Mouse (Mus musculus): ENCODE measurements around the gene A830005F24Rik.
A peak's percentile ranks its signal among the peaks of the same experiment; 100 is the strongest.
"Not testable (repeated sequence)": the region's sequence is repeated elsewhere in the genome, so short reads cannot be mapped to it uniquely, and the experiment has no call there.

A830005F24Rik gene

DNA sequence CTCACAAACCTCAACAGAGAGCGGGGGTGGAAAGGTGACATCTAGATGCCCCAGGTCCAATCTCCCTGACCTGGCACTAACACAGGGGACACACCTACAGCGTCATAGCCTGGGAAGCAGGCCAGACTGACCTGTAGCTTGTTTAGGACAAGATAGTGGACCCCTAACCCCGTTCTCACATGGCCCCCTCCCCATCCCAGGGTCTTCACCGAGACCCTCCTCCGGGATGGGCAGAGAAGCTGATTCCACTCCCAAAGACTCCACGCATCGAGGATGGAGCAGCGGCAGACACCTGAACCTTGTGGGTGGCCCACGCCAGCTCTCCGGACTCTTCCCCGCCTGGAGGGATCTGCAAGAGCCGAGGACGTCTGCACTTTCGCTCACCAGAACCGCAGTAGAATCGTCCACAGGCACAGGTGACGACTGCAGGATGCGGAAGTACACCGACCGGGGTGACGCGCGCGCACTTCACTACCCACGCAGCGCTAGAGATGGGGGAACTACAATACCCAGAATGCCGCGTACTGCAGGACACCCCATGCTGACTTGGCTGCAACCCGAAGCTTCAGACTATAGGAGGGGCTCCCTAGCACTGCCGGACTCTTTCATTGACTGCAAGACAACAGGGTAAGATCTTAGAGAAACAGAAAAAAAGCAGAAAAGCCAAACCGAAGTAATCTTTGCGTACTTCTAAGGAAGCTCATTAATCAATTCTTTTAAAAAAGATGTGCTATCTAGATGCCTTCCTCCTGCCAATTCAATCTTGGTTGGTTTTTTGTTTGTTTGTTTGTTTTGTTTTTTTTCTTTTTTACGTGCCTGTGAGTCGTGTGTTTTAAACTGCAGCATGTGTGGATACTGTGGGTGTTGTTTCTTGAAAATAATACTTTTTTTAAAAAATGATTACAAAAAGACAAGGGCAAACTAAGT lies at the start of gene A830005F24Rik, which contains the start of gene Zfp169:
A830005F24Rik (plus strand) TSS at position 568 of the 927 bp plus-strand sequence.
Zfp169 (minus strand) TSS at position 449 of the 927 bp plus-strand sequence.
- DNase-seq, result peak; percentile 88 to 93

DNA sequence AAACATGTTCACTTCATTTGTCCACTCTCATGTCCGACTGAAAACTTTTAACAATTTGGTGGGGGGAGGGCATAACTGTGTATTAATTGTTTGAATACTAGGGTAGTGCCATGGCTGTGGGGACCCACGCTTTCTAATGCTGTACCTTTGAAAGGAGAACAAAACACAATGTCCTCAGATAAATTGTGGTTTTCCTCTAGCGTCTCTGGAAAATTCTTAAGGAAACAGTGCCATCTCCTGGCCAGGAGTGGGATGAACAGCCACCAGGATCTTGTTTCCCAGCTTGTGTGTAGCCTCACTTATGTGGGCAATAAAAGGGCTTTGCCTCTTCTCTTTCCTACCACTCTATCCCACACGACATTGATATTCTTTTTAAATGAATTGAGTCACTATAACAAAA lies 49.2 kb upstream of the A830005F24Rik start:
- DNase-seq, result peak; percentile 73 to 79

DNA sequence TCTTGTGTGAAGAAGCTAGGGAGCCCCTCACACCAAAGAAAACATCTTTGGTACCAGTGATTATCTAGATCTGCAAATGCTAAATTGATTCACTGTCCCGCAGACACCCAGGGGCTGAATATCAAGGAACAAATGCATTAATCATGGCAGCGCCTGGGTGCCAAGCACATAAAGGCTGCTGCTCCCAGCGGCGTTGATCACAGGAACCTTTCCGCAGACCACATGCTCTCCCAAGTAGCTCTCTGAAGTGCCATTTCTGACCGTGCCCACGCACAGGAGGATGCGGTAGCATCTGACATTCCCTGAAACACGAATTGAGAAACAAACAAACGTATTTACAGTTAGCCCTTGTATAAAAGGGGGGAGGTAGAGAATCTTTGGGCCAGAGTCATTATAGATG lies 47.2 kb upstream of the A830005F24Rik start:
- DNase-seq, result no peak

DNA sequence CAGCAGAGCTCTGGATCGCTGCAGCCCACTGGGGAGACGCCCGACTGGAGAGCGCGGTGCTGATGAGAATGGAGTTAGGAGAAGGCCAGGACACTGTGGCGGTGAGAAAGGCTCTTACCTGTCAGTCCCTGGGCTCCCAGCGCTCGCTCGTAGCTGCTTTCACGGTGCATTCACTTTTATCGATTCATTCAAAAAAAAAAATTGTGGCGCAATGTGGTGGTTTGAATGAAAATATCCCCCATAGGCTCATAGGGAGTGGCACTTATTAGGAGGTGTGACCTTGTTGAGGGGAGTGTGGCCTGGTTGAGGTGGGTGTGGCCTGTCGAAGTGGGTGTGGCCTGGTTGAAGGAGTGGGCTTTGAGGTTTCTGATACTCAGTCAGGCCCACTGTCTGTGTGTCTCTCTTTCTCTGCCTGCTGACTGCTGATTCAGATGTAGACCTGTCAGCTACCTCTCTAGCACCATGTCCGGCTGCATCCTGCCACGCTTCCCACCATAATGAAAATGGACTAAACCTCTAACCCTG lies 44.7 kb upstream of the A830005F24Rik start:
- no peak for DNase-seq

DNA sequence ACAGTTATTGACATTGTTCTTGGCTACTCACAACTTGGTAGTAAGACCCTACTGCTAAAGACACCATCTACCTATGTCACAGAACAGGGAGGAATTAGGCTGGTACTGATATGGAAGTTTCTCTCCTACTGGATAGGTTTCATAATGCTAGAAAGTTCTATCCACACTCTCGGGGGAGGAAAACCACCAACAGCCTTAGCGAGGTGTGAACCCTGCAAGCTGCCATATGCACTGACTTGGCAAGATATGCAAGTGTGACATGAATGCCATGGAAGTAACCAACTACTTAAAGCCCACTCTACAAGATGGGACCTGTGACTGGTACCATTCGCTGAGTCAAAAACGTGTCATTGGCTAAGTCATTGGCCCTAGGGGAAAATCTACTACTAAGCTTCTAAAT lies 29.8 kb upstream of the A830005F24Rik start:
- no peak for DNase-seq

DNA sequence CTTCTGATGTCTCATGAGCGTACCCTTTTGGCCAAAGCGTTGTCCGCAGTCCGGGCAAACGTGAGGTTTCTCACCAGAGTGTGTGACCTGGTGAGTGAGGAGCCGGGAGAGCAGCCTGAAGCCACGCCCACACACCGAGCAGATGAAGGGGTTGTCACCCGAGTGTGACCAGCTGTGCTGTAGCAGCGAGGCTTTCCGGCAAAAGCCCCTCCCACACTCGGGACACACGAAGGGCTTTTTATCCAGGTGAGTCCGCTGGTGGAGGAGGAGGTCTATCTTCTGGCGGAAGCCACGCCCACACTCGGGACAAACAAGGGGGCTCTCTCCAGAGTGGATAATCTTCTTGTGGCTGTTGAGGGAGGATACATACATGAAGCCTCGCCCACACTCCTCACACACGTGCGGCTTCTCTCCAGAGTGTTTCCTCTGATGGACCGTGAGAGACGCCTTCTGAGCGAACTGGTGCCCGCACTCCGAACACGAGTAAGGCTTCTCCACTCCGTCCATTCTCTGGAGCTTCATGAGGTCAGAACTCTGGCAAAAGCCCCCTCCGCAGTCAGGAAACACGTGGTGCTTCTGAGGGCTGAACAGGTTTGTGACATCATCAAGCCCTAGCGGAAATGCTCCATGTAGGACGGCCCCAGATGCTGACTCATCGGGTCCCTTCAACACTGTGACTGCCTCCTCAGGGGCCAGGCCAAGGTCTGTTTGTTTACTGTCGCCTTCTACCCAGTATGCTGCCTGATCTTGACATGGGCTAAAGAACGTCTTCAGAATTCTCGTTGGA lies 22.8 kb upstream of the A830005F24Rik start:
- no peak for DNase-seq

DNA sequence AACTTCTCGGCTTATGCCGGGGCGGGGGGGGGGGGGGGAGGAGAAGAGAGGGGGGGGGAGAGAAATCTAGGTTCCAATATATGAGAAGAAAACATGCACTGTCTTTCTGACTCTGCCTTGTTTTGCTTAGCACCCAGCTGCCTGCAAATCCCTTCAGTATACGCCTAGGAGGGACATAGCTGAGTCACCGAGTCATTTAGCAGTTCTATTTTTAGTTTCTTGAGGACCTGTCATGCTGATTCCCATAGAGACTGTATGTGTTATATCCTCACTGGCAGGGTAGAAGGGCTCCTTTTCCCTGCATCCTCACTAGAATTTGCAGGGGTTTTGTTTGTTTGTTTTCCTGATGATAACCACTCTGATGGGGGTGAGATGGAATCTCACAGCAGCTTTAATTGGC lies 20.2 kb upstream of the A830005F24Rik start:
- DNase-seq, result no peak

DNA sequence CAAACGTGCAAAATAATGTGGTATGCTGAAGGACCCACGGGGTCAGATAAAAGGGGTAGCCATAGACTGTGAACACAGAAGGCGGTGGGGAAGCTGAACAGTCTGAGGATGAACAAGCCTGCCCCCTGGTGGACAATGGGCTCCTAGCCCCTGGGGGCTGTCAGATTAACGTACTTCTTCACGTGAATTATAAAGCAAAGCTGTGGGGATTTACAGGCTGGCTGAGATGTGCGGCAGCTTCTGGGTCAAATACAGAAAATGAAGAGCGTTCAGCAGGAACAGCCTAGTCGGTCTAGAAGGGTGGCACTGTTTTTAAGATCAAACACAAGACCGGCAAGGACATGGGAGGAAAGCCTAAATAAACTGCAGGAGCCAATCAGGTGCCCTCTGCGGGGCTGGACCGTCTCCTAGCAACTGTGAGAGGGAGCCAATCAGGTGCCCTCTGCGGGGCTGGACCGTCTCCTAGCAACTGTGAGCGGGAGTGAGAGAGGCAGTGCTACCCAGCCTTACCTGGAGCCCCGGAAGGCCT lies 15.6 kb upstream of the A830005F24Rik start:
- peak; percentile 61 to 75 for DNase-seq

DNA sequence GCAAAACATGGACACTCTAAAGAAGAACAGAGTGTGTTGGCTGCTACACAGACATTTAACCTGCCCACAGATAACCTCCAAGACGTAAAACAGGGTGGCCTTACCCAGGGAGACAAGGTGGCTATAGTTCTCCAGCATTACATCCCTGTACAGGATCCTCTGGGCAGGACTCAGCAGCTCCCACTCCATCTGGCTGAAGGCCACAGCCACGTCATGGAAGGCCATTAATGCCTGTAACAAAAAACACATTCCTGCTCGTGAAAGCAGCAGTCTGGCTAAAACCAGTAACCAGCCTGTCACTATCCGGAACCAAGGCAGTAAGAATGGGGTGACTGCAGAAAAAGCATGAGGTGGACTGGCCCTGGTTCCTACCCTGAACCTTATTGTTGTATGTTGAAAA lies 14.7 kb upstream of the A830005F24Rik start:
- no peak for DNase-seq

DNA sequence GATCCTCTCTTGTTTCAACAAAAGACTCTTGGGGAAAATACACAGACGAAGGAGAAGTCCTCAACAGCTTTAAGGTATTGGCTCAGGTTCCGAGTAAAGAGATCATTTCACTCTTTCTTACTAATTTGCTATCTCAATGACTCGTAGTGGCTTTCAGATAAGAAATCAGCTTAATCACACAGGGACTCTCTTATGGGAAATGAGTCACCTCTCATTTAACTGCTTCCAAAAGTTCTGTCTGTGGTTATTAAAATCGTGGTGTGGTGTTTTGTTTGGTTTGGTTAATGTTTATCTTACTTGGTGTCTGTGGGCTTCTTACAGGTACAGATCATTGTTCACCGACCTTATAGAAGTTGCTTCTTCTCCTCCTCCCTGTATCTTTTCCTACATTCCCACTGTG lies 10.9 kb upstream of the A830005F24Rik start:
- no peak for DNase-seq

DNA sequence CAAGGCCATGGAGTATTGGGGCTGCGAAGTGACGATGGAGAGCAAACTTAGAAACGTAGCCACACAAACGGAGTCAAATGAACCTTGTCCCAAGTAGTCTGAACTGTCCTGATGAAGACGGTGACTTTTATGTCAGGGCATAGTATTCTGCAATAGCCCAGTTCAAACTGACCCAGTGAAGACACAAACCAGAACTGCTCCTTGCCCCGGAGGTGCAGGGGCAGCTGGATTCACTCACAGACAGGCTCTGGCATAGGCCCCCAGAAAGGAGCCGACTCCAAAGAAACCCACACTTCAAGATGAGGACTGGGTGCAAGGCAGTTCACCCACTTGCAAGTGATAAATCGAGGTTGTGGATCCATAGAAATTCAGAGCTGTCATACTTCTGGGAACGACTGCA lies 4.7 kb upstream of the A830005F24Rik start:
- no peak for DNase-seq

DNA sequence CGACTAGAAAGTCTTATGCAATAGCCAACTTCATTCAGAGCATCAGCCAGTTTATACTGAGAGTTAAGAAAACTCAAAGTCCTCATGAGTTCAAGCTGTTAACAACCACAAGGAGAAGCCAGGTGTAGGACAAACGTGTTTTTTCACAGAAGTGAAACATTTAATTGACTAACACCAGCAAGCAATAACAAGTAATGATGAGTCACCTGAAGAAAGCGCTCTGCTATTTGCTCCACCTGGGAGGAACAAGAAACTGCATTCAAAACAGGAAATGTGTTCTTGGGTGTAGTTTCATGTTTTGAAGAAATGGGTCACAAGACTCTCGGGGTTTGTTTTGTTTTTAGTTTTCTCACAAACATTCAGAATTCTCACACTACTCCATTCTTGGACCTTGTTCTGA lies 2.5 kb downstream of the A830005F24Rik start:
- no peak for DNase-seq

DNA sequence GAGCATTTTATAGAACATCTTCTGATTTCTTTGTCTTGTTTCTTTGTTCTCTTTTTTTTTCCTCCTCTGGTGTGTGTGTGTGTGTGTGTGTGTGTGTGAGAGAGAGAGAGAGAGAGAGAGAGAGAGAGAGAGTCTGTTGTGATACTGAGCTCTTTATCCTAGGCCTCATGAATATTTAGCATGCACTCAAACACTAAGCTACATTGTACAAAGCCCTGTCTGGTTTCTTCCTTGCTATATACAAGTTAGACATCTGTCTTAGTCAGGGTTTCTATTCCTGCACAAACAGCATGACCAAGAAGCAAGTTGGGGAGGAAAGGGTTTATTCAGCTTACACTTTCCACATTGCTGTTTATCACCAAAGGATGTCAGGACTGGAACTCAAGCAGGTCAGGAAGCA lies 5.8 kb downstream of the A830005F24Rik start:
- DNase-seq, result not testable (repeated sequence)

DNA sequence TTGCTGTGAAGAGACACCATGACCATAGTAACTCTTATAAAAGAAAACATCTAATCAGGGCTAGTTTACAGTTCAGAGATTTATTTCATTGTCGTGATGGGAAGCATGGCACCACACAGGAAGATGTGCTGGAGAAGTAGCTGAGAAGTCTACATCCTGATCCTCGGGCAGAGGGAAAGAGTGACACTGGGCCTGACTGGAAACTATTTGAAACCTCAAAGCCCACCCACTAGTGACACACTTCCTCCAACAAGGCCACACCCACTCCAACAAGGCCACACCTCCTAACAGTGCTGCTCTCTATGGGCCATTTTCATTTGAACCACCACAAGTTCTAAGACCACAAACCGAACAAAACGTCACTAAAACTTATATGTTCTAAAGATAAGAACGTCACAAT lies 12.4 kb downstream of the A830005F24Rik start:
- no peak for DNase-seq

DNA sequence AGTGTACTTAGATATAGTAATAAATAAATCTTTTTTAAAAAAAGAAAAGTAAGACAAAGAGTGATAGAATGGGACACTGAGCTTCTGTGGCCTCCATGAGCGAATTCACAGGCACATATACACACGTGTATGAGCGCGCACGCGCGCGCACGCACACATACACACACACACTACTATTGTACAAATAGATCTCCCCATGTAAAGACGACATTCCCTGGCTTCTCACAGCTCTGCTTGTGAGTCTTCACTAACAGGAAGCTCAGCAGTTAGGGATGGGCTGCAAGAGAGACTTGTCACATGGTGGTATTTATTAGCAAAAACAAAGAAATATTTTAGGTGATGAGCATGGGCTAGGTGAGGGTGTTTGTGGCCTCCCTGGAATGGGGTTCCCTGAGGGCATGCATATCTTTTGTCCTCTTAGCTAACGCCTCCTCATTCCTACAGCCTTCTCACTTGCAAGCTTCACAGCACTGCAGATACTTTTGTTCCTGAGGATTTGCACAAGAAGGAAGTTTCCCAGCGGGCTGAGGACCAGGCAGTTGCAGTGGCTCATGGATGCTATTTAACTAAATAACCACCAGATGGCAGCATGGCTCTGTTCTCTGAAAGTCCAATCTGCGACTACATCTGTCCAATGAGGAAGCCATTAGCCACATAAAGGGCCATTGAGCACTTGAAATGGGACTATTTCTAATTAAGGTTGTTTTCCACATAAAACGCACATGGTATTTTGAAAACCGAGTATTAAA lies 14.9 kb downstream of the A830005F24Rik start:
- peak; percentile 56 to 69 for DNase-seq

DNA sequence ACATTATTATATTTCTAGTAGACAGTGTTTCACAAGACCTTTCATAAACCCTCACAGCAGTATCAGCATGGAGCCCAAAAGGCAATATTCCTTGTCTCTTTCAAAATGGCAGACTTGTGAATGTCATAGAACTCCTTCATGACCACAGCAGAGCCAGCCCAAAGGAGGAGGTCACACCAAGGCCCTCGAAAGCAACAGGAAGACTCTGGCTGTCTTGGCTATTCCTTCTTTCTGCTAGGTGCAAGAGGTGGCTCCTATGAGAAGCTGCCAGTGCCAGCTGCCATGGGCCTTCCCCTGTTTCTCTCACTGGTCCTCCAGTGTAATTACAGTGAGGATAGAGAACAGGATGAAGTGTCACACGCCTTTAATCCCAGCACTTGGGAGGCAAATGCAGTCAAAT lies 15.7 kb downstream of the A830005F24Rik start:
- DNase-seq, result no peak

DNA sequence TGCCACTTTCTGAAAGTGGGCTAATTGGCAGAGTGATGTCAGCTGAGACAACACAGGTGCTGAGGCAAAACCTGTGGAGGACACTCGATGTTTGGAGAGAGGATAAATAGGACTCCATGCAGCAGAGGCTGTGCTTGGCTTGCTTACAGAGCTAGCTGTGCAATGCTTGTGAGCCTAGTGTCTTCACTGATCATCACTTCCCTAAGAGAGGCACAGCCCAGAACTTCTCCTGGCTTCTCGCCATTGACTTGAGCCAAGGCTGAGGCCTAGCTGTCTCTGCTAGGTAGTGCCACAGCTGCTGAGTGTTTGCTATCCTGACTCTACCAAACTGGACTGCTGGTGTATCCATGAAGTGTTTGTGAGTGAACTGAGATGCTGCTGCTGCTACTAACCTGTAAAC lies 17.3 kb downstream of the A830005F24Rik start:
- DNase-seq, result peak; percentile 30 to 54

DNA sequence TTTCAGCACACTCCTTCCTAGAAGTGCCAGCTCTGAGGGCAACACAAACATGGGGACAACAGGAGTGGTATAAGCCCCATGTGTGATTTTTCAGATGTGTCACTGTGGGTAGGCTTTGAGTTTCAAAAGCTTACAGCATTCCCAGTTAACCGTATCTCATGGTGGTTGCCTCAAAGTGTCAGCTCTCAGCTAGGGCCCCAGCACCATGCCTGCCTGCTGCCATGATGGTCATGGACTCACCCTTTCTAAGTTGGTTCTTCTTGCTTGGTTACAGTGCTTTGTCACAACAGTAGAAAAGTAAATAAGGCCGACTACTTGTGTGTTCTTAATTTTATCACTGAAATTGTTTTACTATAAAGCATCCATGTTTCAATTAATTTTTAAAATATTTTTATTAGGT lies 18.1 kb downstream of the A830005F24Rik start:
- DNase-seq, result no peak

DNA sequence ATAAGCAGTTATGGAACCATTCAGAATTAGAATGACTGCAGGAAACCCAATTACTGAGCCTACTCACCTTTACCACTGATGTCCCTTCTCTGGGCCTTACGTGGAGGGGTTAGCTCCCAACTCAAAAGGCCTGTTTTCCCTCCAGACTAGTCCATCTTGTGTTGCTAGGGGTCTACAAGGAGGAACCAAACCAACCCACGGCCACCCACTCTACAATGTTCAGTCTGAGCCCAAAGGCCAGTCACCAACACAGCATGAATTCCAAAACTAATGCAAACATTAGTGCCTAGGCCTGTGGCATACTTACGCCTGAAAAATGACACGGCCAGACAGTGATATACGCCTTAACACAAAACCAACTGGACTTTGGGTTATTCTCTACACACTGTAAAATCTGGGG lies 20.1 kb downstream of the A830005F24Rik start:
- no peak for DNase-seq

DNA sequence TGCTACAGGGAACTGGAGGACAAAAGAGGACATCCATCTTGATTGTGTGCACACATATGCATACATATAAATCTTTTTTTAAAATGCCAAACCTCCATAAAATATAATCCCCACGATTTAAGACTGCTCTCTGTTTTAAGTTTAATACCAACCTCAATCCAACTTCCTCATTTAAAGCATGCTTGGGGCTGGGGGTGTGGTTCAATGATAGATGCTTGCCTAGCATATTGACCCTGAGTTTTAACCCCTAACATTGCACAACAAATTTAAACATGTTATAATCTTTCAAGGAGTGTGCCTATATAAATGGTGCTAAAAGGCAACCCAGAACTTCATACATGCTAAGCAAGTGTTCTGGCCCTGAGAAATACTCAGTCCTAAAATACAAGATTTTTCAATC lies 27.1 kb downstream of the A830005F24Rik start:
- DNase-seq, result no peak

DNA sequence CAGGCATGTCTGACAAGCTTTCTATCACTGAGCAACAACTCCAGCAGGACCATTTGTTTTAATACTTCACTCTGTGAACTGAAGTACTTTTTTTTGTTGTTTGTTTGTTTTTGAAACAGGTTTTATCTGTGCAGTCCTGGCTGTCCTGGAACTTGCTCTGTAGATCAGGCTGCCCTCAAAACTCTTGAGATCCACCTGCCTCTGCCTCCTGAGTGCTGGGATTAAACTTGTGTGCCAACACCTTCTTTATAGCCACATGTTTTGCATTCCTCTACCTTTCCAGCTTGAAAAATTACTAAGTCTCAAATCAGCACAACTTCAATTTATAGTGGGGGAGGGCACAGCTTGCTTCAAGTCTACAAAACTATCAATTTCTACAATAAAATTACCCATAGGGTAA lies 31.0 kb downstream of the A830005F24Rik start:
- no peak for DNase-seq

DNA sequence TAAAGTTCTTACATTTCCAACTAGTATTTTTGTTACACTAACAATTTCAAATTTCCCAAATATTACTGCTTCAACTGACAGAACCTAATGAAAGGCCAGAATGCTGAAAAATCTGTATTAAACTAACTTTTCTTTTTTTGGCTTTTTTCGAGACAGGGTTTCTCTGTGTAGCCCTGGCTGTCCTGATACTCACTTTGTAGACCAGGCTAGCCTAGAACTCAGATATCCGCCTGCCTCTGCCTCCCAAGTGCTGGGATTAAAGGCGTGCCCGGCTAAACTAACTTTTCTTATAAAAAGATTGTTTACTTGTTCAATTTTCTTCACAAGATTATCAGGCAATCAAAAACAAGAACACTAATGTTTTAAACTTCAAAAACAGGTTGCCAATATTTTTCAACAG lies 31.5 kb downstream of the A830005F24Rik start:
- no peak for DNase-seq
